Mouse (Mus musculus) midbrain, embryonic 10.5 days (tissue): ENCODE results near the gene Gm21981. TPM values are rescaled to one million over a fixed set of nuclear protein-coding genes. Genes with fewer than 3 reads are reported as not detected.

Source experiments
- DNase-seq: peaks from one replicate; pipeline ENCODE4 v3.0.0-alpha.2; 2017; ENCODE audit warnings: low spot score
- H3K27ac ChIP-seq: fragments of 300-500 bp; sonication (generic); replicated peaks from 2 replicates; pipeline ENCODE4 v1.5.1; 2016; ENCODE audit warnings: mild to moderate bottlenecking
- H3K27me3 ChIP-seq: fragments of 300-500 bp; sonication (generic); 2 replicates; pipeline ENCODE4 v1.6.1; 2016; ENCODE audit warnings: low read depth, mild to moderate bottlenecking; ENCODE audit not compliant: poor library complexity, severe bottlenecking
- H3K36me3 ChIP-seq: fragments of 300-500 bp; sonication (generic); 2 replicates; pipeline ENCODE4 v1.6.1; 2016; ENCODE audit warnings: mild to moderate bottlenecking, moderate library complexity
- H3K4me1 ChIP-seq: fragments of 300-500 bp; sonication (generic); 2 replicates; pipeline ENCODE4 v1.6.1; 2016
- H3K4me3 ChIP-seq: fragments of 300-500 bp; sonication (generic); 2 replicates; pipeline ENCODE4 v1.5.1; 2016; ENCODE audit warnings: mild to moderate bottlenecking, moderate library complexity
- H3K9me3 ChIP-seq: fragments of 300-500 bp; sonication (generic); replicated peaks from 2 replicates; pipeline ENCODE4 v1.6.1; 2016; ENCODE audit warnings: mild to moderate bottlenecking
- WGBS: fragments of 180-500 bp; shearing (Covaris S2); methylation state at CpG from one replicate; pipeline ENCODE4 v1.1.7; 2016; 5-methylcytosine and 5-hydroxymethylcytosine counted together
- polyA plus RNA-seq: library from polyadenylated mRNA; unstranded; fragments of >200 nt; fragmentation: Nextera tagmentation; extraction: Ambion mirVana; gene quantifications from 2 replicates; pipeline ENCODE4 v1.2.1, GENCODE M21; 2016

The Gm21981 gene
- polyA plus RNA-seq, 1 experiment from 2014 or later: 0.44 TPM

- Histone ChIP-seq H3K27ac (no peak overlapping the region), H3K9me3 (no peaks in the 10 kb centered on the region), H3K4me3 (no peak overlapping the region), H3K27me3 (no peaks in the 10 kb centered on the region), H3K36me3 (no peaks in the 10 kb centered on the region), H3K4me1 (peaks cover 12% of the 10 kb centered on the region)
- no peak for DNase-seq
- 76% methylated on average over 2 of the region's 2 CpGs for WGBS
These were observed 51.3 kb downstream of the Gm21981 start for GRCm38 (mm10) chr17:47642992-47643391.

Other genes starting within 250 kb of the Gm21981 start
- 31.4 and 33.8 TPM in 2 replicates for gene Taf8, start 192.2 kb downstream of the Gm21981 start, polyA plus RNA-seq
- 270 and 341 TPM in 2 replicates for gene Ccnd3, start 189.4 kb downstream of the Gm21981 start, polyA plus RNA-seq
- gene Bysl, start 83.0 kb downstream of the Gm21981 start, polyA plus RNA-seq: 41.2 and 41.9 TPM in 2 replicates
- gene Med20, start 82.9 kb downstream of the Gm21981 start, polyA plus RNA-seq: 43.2 and 45.9 TPM in 2 replicates
- 1.4 and 2.2 TPM in 2 replicates for gene Gm20517, start 82.9 kb downstream of the Gm21981 start, polyA plus RNA-seq
- 4.9 and 7.3 TPM in 2 replicates for gene Usp49, start 63.8 kb downstream of the Gm21981 start, polyA plus RNA-seq
- gene Tomm6, start 6.1 kb downstream of the Gm21981 start, polyA plus RNA-seq: 363 and 364 TPM in 2 replicates
- 10.3 and 13.6 TPM in 2 replicates for gene Frs3, start 5.4 kb downstream of the Gm21981 start, polyA plus RNA-seq
- 0.35 and 0.44 TPM in 2 replicates for gene Prickle4, start 281 bp upstream of the Gm21981 start, polyA plus RNA-seq
- gene Pgc, start 32.4 kb upstream of the Gm21981 start, polyA plus RNA-seq: 0.19 TPM in 1 of 2 replicates, not detected in the other
- 1.9 and 2.3 TPM in 2 replicates for gene Tfeb, start 42.6 kb upstream of the Gm21981 start, polyA plus RNA-seq
- 10.6 and 12.9 TPM in 2 replicates for gene Mdfi, start 140.2 kb upstream of the Gm21981 start, polyA plus RNA-seq
- gene Foxp4, start 230.2 kb upstream of the Gm21981 start, polyA plus RNA-seq: 21.8 and 25.5 TPM in 2 replicates